Mouse (Mus musculus): ENCODE results near the gene Best2. TPM values are rescaled to one million over a fixed set of nuclear protein-coding genes. Genes with fewer than 3 reads are reported as not detected.

The Best2 gene
- total RNA-seq, 2 experiments from 2014 or later, result not detected

DNA sequence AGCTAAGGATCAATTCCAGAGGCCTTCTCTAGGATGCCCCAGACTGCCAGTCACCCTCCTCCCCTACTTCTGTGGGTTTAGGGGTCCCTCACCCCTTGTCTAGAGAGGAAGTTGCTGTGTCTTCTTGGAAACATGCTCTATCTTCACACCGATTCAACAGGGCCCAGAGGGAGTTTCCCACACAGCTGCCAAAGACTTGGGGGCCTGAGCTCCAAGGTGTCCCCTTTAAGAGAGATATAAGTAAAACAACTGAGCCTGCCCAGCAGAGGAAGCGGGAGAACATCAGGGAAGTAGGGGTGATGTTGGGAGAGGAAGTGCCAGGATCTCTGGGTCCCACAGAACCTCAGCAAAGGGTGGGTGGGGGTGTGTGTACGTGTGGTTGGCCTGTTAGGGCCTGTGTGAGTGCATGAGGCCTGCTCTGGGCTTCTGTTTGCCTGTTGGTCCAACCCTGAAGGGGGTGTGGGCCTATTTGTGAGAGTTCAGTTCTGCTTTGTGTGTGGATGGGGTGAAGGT lies 31.8 kb downstream of the Best2 start:
- DNase-seq (ENCODE audit: low spot score in 2 of 2), result no peak

DNA sequence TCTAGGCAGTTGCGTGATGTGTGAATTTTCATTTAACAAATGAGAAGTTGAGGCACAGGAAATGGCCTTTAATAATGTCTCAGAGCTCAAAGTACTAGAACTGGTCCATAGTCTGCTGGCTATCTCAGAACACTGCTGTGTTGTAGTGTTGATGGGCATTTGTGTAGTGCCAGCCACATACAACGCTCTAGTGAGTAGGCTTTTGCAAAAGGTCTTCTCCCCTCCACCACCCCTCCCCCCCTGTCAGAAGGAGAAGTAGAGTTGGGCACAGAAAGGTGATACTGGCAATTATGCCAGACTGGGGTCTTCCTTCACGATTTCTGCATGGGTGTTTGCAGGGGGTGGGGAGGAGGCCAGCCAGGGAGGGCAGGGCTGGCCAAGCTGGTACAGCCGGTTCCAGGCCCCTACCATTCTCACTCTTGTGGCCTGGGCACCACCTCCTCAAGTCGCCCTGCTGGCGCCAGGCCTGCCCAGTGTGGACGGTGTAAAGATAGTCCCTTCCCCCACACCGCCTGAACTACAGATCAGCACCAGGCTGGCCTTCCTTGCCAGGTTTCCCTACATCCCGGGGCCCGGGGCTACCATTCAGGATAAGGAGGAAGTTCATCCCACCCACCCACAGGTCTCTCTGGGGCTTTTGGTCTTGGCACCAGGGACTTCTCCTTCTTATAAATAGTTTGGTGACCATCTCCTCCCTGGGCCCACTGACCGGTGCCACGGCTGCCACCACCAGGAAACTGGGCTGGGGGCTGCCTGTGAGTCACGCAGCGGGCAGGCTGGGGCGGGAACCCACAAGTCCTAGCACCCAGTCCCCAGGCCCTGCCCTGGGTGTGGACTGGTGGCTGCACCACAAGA lies 32.5 kb downstream of the Best2 start:
- DNase-seq (ENCODE audit: low spot score in 2 of 2), result no peak

DNA sequence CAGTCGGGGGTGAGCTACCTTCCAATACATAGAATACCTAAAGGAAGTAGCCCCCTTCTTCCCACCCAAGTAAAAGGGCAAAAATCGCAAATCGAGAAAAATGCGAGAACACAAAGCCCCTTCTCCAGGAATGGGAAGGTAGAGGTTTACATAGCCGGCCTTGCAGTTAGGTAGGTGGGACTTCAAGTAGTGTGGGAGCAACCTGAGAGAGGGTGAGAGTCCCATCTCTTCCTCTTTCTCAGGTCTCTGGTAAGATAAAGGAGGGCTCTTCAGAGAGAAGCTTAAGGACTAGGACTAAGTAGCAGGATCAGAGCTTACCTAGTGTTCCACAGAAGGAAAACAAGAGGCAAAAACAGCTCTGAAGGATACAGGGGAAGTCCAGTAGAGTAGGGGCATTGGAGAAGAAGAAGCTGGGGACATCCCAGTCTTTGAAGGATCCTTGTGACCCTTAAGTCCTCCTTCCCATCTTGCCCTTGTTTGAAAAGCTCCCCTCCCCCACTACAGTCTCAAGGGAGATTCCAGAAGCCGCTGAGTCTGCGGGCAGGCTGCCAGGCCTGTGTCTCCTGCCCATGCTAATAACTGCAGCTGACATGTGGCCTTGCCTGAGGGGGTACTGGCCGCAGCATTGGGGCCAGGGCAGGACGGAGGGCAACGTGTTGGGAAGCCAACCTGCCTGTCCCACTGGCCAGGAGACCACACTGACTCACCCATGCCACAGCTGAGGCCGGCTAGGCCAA lies 33.5 kb downstream of the Best2 start:
- DNase-seq (ENCODE audit: low spot score in 2 of 2), result no peak

DNA sequence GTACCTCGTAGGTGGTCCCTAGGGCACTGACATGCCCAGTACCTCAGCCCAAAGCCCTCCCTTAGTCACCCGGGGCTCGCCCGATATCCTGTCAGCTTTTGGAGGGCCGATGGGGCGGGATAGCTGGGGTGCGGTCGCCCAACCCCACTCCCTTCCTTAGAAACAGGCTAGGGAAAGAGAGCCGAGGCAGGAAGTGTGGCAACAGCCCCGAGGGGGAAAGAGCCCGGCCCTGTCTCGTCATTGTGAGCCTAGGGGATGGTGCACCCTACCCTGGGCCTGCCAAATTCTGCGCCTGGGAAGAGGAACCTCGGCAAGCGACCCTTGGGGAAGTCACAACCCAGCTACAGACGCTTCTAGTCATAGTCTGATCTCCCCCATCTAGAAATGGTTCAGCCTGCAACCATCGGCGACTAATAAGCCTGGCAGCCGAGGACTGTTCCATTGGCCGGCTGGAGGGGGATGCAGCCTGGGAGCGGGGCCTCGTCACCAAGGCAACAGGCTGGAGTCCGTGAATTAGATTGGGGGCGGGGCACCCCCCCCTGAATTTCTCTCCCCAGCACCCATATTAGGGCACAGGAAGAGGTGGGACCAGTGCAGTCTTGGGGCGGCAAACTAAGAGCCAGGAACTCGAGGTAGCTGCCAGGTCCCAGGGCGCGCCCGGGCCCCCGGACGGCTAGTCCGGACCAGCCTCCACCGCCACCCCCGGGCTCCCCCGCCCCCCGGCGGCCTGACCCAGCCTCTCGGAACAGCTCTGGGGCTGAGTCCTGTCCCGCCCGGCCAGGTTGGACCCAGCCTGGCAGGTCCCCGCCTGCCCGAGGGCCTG lies 34.5 kb downstream of the Best2 start:
- peak; percentile 94 to 96 for DNase-seq (ENCODE audit: low spot score in 2 of 2)

DNA sequence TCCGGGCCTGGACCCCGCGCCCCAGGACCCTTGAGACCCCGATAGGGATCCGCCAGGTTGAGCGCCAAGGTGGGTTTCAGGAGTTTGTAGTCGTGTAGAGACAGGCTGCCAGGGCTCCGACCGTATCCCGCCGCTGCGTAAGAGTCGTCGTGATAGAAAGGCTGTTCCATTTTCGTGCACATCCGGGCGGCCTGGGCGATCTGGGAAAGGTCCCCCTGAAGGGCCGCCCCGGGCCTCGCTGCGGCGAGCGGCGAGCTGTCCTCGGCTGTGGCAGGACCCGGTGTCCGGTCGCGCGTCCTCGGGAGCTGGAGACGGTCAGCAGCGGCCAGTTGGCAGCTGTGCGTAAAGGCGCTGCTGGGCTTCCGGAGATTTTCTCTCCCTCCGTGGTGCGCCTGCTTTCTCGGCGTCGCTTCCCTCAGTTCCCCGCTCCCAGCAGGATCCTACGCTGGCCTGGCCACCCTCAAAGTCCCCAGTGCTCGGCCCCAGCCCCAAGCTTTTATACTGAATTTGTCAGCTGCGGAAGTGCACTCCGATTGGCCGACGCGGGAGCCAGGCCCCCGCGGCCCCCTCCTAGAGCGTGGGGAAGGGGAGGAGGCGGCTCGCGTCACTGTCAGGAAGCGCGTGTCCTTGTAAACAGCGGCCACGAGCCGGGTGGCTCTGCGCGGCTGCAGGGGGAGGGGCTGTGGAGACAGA lies 35.9 kb downstream of the Best2 start, which contains the start of gene Junb:
TSS of gene Junb (minus strand) at position 471 of the 693 bp plus-strand sequence.
- peak; percentile 96 to 97 for DNase-seq (ENCODE audit: low spot score in 2 of 2)

DNA sequence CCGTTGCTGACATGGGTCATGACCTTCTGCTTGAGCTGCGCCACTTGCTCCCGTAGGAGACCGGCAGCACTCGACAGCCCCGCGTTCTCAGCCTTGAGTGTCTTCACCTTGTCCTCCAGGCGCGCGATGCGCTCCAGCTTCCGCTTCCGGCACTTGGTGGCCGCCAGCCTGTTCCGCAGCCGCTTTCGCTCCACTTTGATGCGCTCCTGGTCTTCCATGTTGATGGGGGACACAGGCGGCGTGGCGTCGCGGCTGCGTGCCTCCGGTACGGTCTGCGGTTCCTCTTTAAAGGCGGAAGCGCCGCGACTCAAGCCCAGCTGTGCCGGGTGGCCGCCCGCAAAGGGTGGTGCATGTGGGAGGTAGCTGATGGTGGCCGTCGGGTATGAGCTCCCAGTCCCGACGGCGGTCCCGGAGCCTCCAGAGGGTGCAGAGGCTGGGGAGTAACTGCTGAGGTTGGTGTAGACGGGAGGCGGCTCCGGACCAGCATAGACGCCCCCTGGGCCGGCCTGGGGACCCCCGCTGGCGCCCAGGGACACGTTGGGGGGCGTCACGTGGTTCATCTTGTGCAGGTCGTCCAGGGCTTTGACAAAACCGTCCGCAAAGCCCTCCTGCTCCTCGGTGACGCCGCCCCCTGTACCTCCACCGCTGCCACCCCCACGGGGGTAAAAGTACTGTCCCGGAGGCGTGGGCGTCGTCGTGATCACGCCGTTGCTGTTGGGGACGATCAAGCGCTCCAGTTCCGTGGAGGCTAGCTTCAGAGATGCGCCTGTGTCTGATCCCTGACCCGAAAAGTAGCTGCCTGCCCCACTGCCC lies 36.7 kb downstream of the Best2 start:
- DNase-seq (ENCODE audit: low spot score in 2 of 2), result peak; percentile 51 to 74

DNA sequence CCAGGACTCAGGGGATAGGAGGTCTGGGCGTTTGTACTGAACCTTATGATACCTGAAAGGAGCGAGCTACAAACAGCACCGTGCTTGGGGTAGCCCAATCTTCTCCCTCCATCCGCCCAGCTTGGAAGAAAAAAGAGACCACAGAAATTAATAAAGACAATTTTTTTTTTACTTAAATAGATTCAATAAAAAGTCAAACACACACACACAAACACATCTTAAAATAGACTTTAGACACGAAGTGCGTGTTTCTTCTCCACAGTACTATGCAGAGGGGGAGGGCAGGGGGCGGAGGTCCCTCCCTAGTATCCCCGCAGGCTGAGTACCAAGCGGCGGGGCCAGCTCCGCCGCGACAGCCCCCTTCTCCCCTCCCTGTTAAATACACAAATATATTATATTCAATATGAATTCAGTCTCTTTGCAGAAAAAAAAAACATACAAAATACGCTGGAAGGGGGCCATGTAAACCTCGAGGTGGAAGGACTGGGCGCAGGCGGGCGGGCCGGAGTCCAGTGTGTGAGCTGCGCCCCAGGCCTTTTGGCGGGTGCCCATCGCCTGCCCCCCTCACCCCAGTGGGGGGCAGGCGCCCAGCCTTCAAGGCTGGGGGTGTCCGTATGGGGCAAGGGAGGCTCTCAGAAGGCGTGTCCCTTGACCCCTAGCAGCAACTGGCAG lies 37.4 kb downstream of the Best2 start:
- no peak for DNase-seq (ENCODE audit: low spot score in 2 of 2)

DNA sequence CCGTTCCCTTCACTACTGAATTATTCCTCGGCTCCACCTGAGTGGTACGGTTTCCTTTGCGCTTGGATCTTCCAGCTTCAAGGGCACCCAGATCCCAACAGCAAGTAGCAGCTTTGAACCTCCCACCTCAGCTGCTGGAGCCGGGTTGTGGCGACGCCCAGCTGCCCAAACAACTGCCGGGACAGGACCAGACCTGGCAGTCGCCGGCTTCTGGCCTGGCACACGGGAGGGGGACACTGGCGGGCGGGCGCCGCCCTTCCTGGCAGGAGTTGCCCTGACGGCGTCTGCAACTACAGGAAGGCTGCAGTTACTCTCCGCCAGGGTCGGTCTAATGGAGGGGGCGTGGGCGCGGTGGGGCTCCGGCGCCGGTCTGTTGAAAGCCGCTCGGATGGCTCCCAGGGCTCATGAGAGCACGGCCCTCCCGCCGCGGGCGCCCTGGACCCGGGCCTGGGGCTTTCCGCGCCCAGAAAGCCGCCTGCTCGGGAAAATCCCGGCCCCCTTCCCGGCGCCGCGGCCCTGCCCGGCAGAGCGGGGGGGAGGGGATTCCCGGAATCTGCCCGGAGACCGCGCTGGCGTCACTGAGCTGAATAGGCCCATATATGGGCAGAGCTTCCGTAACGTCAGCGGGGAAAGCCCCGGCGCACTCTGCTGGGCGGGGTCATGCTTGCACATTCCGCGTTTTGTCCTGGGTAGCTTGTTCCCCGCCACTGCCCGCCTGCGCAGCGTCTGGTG lies 38.1 kb downstream of the Best2 start:
- DNase-seq (ENCODE audit: low spot score in 2 of 2), result peak; percentile 95 to 98

DNA sequence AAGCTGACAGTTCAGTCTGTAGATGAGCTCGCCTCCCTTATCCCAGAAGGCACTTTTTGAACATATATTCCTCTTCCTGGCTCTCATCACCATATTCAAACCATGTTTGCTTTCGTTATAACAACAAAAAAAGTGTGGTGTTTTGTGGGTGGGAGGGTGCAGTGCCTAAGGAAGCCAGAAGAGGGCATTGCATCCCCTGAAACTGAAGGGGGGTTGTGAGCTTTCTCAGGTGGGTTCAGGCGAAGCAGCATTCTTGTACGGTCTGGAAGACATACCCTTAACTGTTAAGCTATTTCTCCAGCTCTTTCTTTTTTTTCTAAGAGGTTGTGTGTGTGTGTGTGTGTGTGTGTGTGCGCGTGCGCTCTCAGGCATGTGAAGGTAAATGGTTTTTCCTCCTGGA lies 38.9 kb downstream of the Best2 start:
- peak; percentile 58 to 73 for DNase-seq (ENCODE audit: low spot score in 2 of 2)

DNA sequence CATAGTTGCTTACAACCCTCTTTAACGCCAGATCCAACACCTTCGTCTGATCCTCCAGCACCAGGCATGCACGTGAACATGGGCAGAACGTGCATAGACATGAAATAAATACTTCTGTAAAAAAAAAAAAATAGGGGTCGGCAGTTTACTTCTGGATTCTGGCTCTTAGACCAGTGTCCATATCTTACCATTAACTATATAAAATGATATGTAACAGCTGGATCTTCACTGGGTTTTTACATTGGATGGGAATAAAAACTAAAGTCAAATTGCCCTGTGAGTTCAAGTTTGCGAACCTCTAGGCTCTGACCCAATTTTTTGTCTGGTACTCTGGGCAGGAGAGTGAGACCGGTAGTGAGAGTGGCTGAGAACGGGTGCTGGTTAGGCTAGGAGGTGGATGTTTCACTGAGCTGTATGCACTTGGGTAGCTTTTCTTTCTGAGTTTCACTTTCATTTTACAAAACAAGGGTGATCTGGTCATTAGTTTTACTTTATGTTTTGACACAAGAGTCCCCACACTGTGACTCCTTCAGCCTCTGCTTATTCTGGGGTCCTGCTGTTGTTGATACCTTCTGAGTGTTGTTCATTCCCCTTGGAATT lies 39.7 kb downstream of the Best2 start:
- DNase-seq (ENCODE audit: low spot score in 2 of 2), result no peak

DNA sequence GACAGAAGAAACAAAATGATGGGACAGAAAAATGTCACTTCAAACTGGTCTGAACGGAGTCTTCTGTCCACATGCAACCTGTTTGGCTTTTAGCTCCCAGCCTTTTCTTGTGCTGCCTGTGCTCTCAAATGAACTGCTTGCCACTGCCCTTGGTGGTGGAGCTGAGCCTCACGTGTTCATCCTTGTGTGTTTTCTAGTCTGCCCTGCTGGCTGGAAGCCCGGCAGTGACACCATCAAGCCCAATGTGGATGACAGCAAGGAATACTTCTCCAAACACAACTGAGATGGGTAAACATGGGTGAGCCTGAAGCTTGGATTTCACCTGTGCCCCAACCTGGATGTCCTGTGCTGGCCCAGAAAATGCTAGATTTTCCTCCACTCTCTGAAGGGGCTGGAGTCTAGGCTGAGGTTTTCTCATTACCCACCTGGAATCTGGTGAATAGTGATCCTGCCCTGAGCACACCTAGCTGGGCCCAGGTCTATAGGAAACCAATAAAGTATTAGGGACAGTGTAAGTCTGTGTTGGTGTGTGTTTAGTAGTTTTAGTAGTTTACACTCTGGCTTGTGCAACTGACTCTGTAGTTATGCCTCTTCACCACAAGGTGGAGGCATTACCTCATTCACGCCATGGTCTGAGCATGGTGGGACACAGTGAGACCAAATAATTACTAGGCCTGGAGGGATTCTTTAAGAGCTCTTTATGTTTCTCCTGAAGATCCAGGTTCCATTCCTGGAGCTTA lies 40.4 kb downstream of the Best2 start:
- DNase-seq (ENCODE audit: low spot score in 2 of 2), result peak in 1 of 2 experiments; percentile 70

DNA sequence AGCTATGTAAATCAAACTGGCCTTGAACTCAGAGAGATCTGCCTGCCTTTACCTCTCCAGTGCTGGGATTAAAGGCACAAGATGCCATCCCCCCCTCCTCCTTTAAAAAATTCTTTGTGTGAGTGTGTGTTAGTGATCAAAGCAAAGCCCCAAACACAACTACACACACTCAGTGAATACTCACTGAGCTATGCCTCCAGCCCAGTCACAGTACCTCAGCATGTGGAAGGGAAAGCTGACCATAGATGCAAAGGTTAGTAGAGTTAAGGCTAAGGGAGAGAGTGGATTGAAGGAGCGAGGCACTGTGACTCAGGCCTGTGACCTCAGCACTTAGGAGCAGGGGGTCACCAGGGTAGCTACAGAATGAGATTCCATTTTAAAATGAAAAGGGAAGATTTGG lies 41.3 kb downstream of the Best2 start:
- DNase-seq (ENCODE audit: low spot score in 2 of 2), result no peak

DNA sequence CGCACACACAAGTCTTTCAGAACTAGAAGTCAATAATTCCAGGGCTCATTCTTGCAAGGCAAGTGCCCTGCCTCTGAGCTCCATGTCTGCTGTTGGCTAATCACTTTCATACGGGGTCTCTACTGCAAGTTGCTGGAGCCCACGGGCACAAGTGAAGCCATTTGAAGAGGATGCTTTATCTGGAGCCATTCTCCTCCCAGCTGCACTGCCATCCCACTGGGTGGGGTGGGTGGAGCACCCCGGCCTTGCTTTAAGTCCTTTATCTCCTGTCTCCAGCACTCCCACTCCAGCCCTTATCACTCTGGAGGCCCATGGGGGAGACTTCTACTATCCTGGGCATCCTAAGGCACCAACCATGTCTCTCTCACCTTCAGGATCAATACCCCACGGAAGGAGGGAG lies 43.4 kb downstream of the Best2 start:
- DNase-seq (ENCODE audit: low spot score in 2 of 2), result no peak

DNA sequence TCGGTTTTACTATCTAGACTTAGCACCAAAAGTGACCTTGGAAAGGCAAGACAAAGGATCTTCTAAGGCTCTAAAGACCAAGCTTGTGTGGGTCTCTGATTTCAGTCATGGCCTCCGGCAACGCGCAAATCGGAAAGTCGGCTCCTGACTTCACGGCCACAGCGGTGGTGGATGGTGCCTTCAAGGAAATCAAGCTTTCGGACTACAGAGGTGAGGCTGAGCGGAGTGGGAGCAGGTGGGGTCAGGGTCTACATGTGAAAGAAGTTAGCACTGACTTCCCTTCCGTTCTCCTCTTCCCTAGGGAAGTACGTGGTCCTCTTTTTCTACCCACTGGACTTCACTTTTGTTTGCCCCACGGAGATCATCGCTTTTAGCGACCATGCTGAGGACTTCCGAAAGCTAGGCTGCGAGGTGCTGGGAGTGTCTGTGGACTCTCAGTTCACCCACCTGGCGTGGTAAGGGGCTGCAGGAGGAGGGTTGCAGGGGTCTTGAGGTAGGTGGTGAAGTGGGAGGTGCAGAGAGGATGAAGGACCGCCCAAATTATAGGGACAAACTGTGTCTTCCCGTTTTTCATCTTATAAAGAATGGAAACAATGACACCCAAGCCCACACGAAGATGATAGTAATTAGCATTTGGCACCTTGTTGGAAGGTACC lies 44.1 kb downstream of the Best2 start:
- DNase-seq (ENCODE audit: low spot score in 2 of 2), result no peak

DNA sequence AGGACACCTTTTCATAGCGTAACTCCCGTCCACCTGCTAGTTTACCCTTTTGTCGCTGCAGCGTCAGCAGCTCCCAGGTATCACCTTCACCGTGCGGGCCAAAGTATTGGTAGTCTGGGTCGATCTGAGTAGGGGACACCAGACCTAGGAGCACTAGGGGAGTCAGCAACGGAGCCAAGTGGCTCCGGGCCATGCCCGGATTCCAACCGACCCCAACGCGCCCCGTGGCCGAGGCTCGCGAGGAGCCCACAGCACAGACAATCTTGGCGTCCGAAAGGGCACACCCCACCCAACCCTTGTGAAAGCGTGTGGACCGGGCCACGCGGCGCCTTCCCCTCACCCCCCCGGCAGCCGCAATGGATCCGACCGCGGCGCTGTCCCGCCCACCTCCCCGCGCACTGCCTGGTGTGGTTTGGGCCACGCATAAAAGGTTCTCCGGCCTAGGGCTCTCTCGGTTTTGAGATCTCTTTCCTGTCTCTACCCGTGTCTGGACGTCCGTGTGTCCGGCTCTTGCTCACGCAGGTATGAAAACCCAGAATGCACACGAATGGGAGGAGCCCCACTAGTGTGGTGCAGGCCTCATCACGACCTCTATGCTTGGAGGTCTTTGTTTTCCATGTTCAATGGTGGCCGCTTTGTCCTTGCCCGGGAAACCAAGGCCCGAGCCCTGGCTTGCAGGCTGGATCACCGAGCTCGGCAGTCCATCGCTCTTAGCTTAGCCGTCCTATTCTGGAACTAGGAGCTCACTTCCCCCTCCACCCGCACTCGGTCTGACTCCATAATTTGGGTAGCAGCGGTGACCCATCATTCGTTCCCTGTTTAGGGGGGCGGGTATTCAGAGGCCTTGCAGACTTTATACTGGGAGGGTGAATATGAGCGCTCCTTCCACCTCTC lies 44.8 kb downstream of the Best2 start, which contains the start of the genes Gm49661, Prdx2 and Rnaseh2a:
TSS of gene Gm49661 (minus strand) at position 193 of the 894 bp plus-strand sequence.
TSS of gene Prdx2 (plus strand) at position 347 of the 894 bp plus-strand sequence.
TSS of gene Rnaseh2a (minus strand) at position 527 of the 894 bp plus-strand sequence.
- DNase-seq (ENCODE audit: low spot score in 2 of 2), result peak; percentile 52 to 78

DNA sequence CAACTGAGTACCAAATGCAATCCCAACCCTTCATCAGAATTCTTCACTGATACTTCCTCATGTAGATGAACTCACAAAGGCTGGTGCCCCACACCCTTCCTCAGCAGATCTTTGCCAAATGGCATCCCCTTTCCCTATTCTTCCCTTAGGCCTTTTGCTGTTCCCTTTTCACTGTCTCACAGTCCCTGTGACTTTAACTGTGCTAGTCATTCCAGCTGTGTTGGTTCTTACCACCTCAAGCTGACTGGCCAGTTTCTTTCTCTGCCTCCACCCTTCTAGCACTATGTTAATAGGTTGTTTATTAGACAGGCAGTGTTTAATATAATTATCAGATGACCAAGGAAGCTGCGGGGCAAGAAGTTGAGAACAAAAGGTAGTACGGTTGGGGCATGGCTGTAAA lies 45.7 kb downstream of the Best2 start:
- DNase-seq (ENCODE audit: low spot score in 2 of 2), result no peak

Data from layer of hippocampus, adult 18-20 months (tissue).